Mouse (Mus musculus): Measurements from ENCODE around the gene Olfr1427. TPM values are rescaled to one million over a fixed set of nuclear protein-coding genes. Genes with fewer than 3 reads are reported as not detected.

Olfr1427 gene
- polyA plus RNA-seq (2017; shearing (Covaris generic)): not detected

GRCm38 (mm10) chr19:12103234-12103633 lies at the start of gene Olfr1427:
Gene Olfr1427, minus strand, starts transcription at chr19:12103334.

DNA sequence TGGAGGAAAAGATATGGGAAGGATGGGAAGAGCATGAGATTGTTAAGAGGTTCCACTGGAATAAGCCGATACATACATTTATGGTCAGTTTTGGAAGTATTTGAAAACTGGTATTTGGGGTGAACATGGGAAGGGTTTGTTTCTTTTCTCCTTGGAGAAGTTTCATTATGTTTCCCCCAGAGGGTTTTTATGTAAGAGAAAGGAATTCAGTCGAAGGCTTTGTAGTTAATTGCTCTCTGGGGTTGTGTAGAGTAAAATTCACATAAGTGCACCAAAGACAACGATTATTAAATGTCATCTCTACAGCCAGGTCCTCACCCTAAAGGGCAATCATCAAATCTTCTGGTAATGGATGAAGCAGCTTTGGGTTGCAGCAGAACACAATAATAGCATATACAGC lies 20.0 kb upstream of the Olfr1427 start, which contains the start of gene Olfr76:
Olfr76 (minus strand) TSS at position 101 of the 400 bp plus-strand sequence.

DNA sequence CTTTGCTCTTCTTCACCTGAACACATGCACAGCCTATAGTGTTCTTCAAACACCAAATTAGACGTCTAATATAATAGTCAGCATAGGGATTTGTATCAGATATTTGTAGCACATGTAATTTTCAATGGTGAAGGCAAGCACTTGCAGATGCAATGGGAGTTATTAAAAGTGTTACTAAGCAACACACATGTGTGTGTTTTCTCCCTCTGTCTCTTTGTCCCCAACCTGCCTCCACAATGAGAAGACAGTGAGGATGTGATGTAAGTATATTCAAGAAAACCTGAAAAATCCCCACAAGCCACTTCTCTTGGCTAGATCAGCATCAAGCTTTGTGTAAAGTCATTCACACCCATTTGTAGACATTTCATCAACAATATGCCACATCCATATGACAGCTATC lies 12.7 kb upstream of the Olfr1427 start, which contains the start of gene Olfr1428:
Olfr1428 (minus strand) TSS at position 101 of the 400 bp plus-strand sequence.

GRCm38 (mm10) chr19:12091913-12092312 lies 11.2 kb downstream of the Olfr1427 start, which contains the start of gene Olfr1426:
Gene Olfr1426, minus strand, starts transcription at chr19:12092013.

DNA sequence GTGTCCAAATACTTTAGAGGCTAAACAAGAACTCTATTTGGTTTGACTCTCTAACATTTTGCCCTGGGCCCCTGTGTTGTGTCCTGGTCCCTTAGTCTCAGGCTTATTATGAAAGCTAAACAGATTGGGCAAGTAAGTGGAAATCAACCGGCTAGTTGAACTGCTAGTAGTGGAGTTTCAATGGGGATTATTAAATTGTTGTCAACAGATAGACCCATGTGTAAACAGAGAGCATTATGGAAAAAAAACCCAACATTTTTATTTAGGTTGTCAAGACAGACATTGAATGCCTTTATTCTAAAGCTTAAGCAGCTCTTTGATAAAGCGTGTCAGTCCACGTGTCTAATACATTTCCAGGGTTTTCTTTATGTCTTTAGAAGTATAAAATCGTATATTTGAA lies 25.5 kb downstream of the Olfr1427 start, which contains the start of gene Olfr1425:
Olfr1425 (minus strand) TSS at position 101 of the 400 bp plus-strand sequence.

DNA sequence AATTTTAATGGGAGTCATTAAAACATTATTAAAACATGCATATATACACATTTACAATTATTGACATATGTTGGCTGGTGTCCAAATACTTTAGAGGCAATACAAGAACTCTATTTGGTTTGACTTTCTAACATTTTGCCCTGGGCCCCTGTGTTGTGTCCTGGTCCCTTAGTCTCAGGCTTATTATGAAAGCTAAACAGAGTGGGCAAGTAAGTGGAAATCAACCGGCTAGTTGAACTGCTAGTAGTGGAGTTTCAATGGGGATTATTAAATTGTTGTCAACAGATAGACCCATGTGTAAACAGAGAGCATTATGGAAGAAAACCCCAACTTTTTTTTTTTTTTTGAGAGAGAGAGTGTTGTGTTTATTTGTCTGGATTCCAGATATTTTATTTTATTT lies 40.6 kb downstream of the Olfr1427 start, which contains the start of gene Olfr1424:
Olfr1424 (minus strand) TSS at position 101 of the 400 bp plus-strand sequence.

Other genes starting within 250 kb of the Olfr1427 start
- gene Olfr1418, start 242.3 kb downstream of the Olfr1427 start, polyA plus RNA-seq (2017; shearing (Covaris generic)): under 1 TPM in 1 of 2 experiments, not detected in 1; 0.22 TPM
- gene Olfr1419, start 228.2 kb downstream of the Olfr1427 start, polyA plus RNA-seq (2017; shearing (Covaris generic)): not detected
- gene Olfr1420, start 216.8 kb downstream of the Olfr1427 start, polyA plus RNA-seq (2017; shearing (Covaris generic)): 1 to 10 TPM in 1 of 2 experiments, under 1 TPM in 1; 0.30 to 1.8 TPM
- 10 to 100 TPM; 21.5 to 22.6 TPM for gene Patl1, start 190.9 kb downstream of the Olfr1427 start, polyA plus RNA-seq (2017; shearing (Covaris generic))
- gene Osbp, start 137.4 kb downstream of the Olfr1427 start, polyA plus RNA-seq (2017; shearing (Covaris generic)): 10 to 100 TPM; 43.6 to 64.9 TPM
- under 1 TPM in 1 of 2 experiments, not detected in 1; 0.16 TPM for gene Olfr1423, start 62.0 kb downstream of the Olfr1427 start, polyA plus RNA-seq (2017; shearing (Covaris generic))
- under 1 TPM in 1 of 2 experiments, not detected in 1; 0.66 TPM for gene Olfr1424, start 40.7 kb downstream of the Olfr1427 start, polyA plus RNA-seq (2017; shearing (Covaris generic))
- gene Olfr1425, start 25.6 kb downstream of the Olfr1427 start, polyA plus RNA-seq (2017; shearing (Covaris generic)): under 1 TPM in 1 of 2 experiments, not detected in 1; 0.12 TPM
- gene Olfr1426, start 11.3 kb downstream of the Olfr1427 start, polyA plus RNA-seq (2017; shearing (Covaris generic)): under 1 TPM in 1 of 2 experiments, not detected in 1; 0.07 TPM
- gene Olfr1428, start 12.6 kb upstream of the Olfr1427 start, polyA plus RNA-seq (2017; shearing (Covaris generic)): not detected
- not detected for gene Olfr76, start 19.9 kb upstream of the Olfr1427 start, polyA plus RNA-seq (2017; shearing (Covaris generic))
- under 1 TPM; 0.13 to 0.48 TPM for gene Olfr1555-ps1, start 66.8 kb upstream of the Olfr1427 start, polyA plus RNA-seq (2017; shearing (Covaris generic))
- under 1 TPM; 0.12 TPM for gene Olfr1431, start 97.3 kb upstream of the Olfr1427 start, polyA plus RNA-seq (2017; shearing (Covaris generic))
- not detected for gene Olfr1432, start 129.3 kb upstream of the Olfr1427 start, polyA plus RNA-seq (2017; shearing (Covaris generic))
- under 1 TPM; 0.17 to 0.71 TPM for gene Olfr262, start 138.3 kb upstream of the Olfr1427 start, polyA plus RNA-seq (2017; shearing (Covaris generic))
- under 1 TPM in 1 of 2 experiments, not detected in 1; 0.60 TPM for gene Olfr235, start 157.7 kb upstream of the Olfr1427 start, polyA plus RNA-seq (2017; shearing (Covaris generic))
- not detected for gene Olfr1434, start 176.5 kb upstream of the Olfr1427 start, polyA plus RNA-seq (2017; shearing (Covaris generic))
- gene Olfr1436, start 195.8 kb upstream of the Olfr1427 start, polyA plus RNA-seq (2017; shearing (Covaris generic)): not detected
- gene Olfr1437, start 221.8 kb upstream of the Olfr1427 start, polyA plus RNA-seq (2017; shearing (Covaris generic)): under 1 TPM in 1 of 2 experiments, not detected in 1; 0.11 TPM
- gene Olfr1438-ps1, start 232.6 kb upstream of the Olfr1427 start, polyA plus RNA-seq (2017; shearing (Covaris generic)): under 1 TPM; 0.08 to 0.71 TPM